Mouse (Mus musculus): ENCODE results near the gene Ptprr. TPM values are rescaled to one million over a fixed set of nuclear protein-coding genes. Genes with fewer than 3 reads are reported as not detected.

Ptprr gene
- polyA plus RNA-seq, 1 experiment from 2014 or later: 0.15 TPM

- DNase-seq (ENCODE audit: low spot score) (no peak), ATAC-seq (replicated peaks; ENCODE audit: low FRiP score) (no peak)
- no peak overlapping the region for H3K27ac ChIP-seq (ENCODE audit: low read depth, low read length)
- no peak overlapping the region for H3K4me2 ChIP-seq
- H3K9me3 ChIP-seq (ENCODE audit: control insufficient read depth, low read length): no peaks in the 10 kb centered on the region
- H3K9ac ChIP-seq (ENCODE audit: low read depth, low read length): no peak overlapping the region
- H3K27me3 ChIP-seq (replicated peaks; ENCODE audit: control insufficient read depth, insufficient read depth, low read length): no peaks in the 10 kb centered on the region
- H3K4me3 ChIP-seq (ENCODE audit: low read depth, low read length): no peak overlapping the region
- H3K36me3 ChIP-seq (ENCODE audit: control insufficient read depth, insufficient read depth, low read length): no peaks in the 10 kb centered on the region
- WGBS: 70% methylated on average over 8 of the region's 8 CpGs
- no peaks in the 10 kb centered on the region for H3K4me1 ChIP-seq (replicated peaks; ENCODE audit: control insufficient read depth, insufficient read depth, low read length)
These were observed 176.4 kb downstream of the Ptprr start for GRCm38 (mm10) chr10:116194409-116194808.

- no peaks in the 10 kb centered on the region for H3K9me3 ChIP-seq (ENCODE audit: control insufficient read depth, low read length)
- no peak overlapping the region for H3K27ac ChIP-seq (ENCODE audit: low read depth, low read length)
- H3K9ac ChIP-seq (ENCODE audit: low read depth, low read length): no peak overlapping the region
- H3K4me3 ChIP-seq (ENCODE audit: low read depth, low read length): no peak overlapping the region
- H3K4me2 ChIP-seq: no peak overlapping the region
- H3K4me1 ChIP-seq (replicated peaks; ENCODE audit: control insufficient read depth, insufficient read depth, low read length): no peaks in the 10 kb centered on the region
- H3K36me3 ChIP-seq (ENCODE audit: control insufficient read depth, insufficient read depth, low read length): no peaks in the 10 kb centered on the region
- H3K27me3 ChIP-seq (replicated peaks; ENCODE audit: control insufficient read depth, insufficient read depth, low read length): no peaks in the 10 kb centered on the region
- ATAC-seq (replicated peaks; ENCODE audit: low FRiP score) (no peak), DNase-seq (ENCODE audit: low spot score) (no peak)
- WGBS: 24% methylated on average over 14 of the region's 14 CpGs
These were observed 178.8 kb downstream of the Ptprr start for GRCm38 (mm10) chr10:116196596-116197415.

- Histone ChIP-seq H3K4me1 (replicated peaks; ENCODE audit: control insufficient read depth, insufficient read depth, low read length) (no peaks in the 10 kb centered on the region), H3K27ac (ENCODE audit: low read depth, low read length) (no peak overlapping the region), H3K4me2 (no peak overlapping the region), H3K36me3 (ENCODE audit: control insufficient read depth, insufficient read depth, low read length) (no peaks in the 10 kb centered on the region), H3K9ac (ENCODE audit: low read depth, low read length) (no peak overlapping the region), H3K27me3 (replicated peaks; ENCODE audit: control insufficient read depth, insufficient read depth, low read length) (no peaks in the 10 kb centered on the region), H3K4me3 (ENCODE audit: low read depth, low read length) (no peak overlapping the region), H3K9me3 (ENCODE audit: control insufficient read depth, low read length) (no peaks in the 10 kb centered on the region)
- 18% methylated on average over 4 of the region's 4 CpGs for WGBS
- ATAC-seq (replicated peaks; ENCODE audit: low FRiP score): no peak
- DNase-seq (ENCODE audit: low spot score): no peak
These were observed 179.5 kb downstream of the Ptprr start for GRCm38 (mm10) chr10:116197416-116197939.

GRCm38 (mm10) chr10:116199035-116199434 is 181.0 kb downstream of the Ptprr start:
- H3K36me3 ChIP-seq (ENCODE audit: control insufficient read depth, insufficient read depth, low read length): no peaks in the 10 kb centered on the region
- no peaks in the 10 kb centered on the region for H3K9me3 ChIP-seq (ENCODE audit: control insufficient read depth, low read length)
- no peaks in the 10 kb centered on the region for H3K27me3 ChIP-seq (replicated peaks; ENCODE audit: control insufficient read depth, insufficient read depth, low read length)
- H3K9ac ChIP-seq (ENCODE audit: low read depth, low read length): no peak overlapping the region
- H3K4me1 ChIP-seq (replicated peaks; ENCODE audit: control insufficient read depth, insufficient read depth, low read length): no peaks in the 10 kb centered on the region
- WGBS: 23% methylated on average over 5 of the region's 5 CpGs
- H3K4me2 ChIP-seq: no peak overlapping the region
- DNase-seq (ENCODE audit: low spot score): no peak
- ATAC-seq (replicated peaks; ENCODE audit: low FRiP score): 0 out of 2 replicates have a peak, but pooled peaks have one; percentile 3
- no peak overlapping the region for H3K27ac ChIP-seq (ENCODE audit: low read depth, low read length)
- H3K4me3 ChIP-seq (ENCODE audit: low read depth, low read length): no peak overlapping the region

- H3K4me2 ChIP-seq: no peak overlapping the region
- no peaks in the 10 kb centered on the region for H3K27me3 ChIP-seq (replicated peaks; ENCODE audit: control insufficient read depth, insufficient read depth, low read length)
- DNase-seq (ENCODE audit: low spot score): no peak
- H3K9ac ChIP-seq (ENCODE audit: low read depth, low read length): no peak overlapping the region
- 84% methylated on average over 8 of the region's 8 CpGs for WGBS
- no peak overlapping the region for H3K4me3 ChIP-seq (ENCODE audit: low read depth, low read length)
- H3K36me3 ChIP-seq (ENCODE audit: control insufficient read depth, insufficient read depth, low read length): no peaks in the 10 kb centered on the region
- no peak overlapping the region for H3K27ac ChIP-seq (ENCODE audit: low read depth, low read length)
- ATAC-seq (replicated peaks; ENCODE audit: low FRiP score): no peak
- peaks cover 4% of the 10 kb centered on the region; the same call in 1 of the 2 replicates for H3K4me1 ChIP-seq (replicated peaks; ENCODE audit: control insufficient read depth, insufficient read depth, low read length)
- no peaks in the 10 kb centered on the region for H3K9me3 ChIP-seq (ENCODE audit: control insufficient read depth, low read length)
These were observed 183.5 kb downstream of the Ptprr start for GRCm38 (mm10) chr10:116201542-116201941.

GRCm38 (mm10) chr10:116205580-116206358 is 187.8 kb downstream of the Ptprr start:
- DNase-seq (ENCODE audit: low spot score): no peak

GRCm38 (mm10) chr10:116206449-116206848 is 188.4 kb downstream of the Ptprr start:
- H3K27ac ChIP-seq (ENCODE audit: low read depth, low read length): no peak overlapping the region
- no peaks in the 10 kb centered on the region for H3K9me3 ChIP-seq (ENCODE audit: control insufficient read depth, low read length)
- no peak overlapping the region for H3K4me3 ChIP-seq (ENCODE audit: low read depth, low read length)
- no peaks in the 10 kb centered on the region for H3K27me3 ChIP-seq (replicated peaks; ENCODE audit: control insufficient read depth, insufficient read depth, low read length)
- no peak for ATAC-seq (replicated peaks; ENCODE audit: low FRiP score)
- no peak for DNase-seq (ENCODE audit: low spot score)
- no peaks in the 10 kb centered on the region for H3K36me3 ChIP-seq (ENCODE audit: control insufficient read depth, insufficient read depth, low read length)
- H3K4me1 ChIP-seq (replicated peaks; ENCODE audit: control insufficient read depth, insufficient read depth, low read length): peaks cover 4% of the 10 kb centered on the region; the same call in 1 of the 2 replicates
- WGBS: 65% methylated on average over 11 of the region's 11 CpGs
- no peak overlapping the region for H3K4me2 ChIP-seq
- H3K9ac ChIP-seq (ENCODE audit: low read depth, low read length): no peak overlapping the region

More at GRCm38 (mm10) chr10:116205580-116206358, 187.8 kb downstream of the Ptprr start:
- Histone ChIP-seq H3K9ac (ENCODE audit: low read depth, low read length) (no peak overlapping the region), H3K36me3 (ENCODE audit: control insufficient read depth, insufficient read depth, low read length) (no peaks in the 10 kb centered on the region), H3K4me2 (peak overlapping the region; percentile 42), H3K4me1 (replicated peaks; ENCODE audit: control insufficient read depth, insufficient read depth, low read length) (peaks cover 4% of the 10 kb centered on the region; the same call in 1 of the 2 replicates), H3K27me3 (replicated peaks; ENCODE audit: control insufficient read depth, insufficient read depth, low read length) (no peaks in the 10 kb centered on the region), H3K27ac (ENCODE audit: low read depth, low read length) (peak overlapping the region; percentile 48), H3K9me3 (ENCODE audit: control insufficient read depth, low read length) (no peaks in the 10 kb centered on the region), H3K4me3 (ENCODE audit: low read depth, low read length) (no peak overlapping the region)
- 26% methylated on average over 15 of the region's 15 CpGs for WGBS
- peak; percentile 86 for ATAC-seq (replicated peaks; ENCODE audit: low FRiP score)

GRCm38 (mm10) chr10:116207987-116208726 is 190.1 kb downstream of the Ptprr start:
- H3K4me3 ChIP-seq (ENCODE audit: low read depth, low read length): no peak overlapping the region

More at GRCm38 (mm10) chr10:116207987-116208726, 190.1 kb downstream of the Ptprr start:
- H3K27ac ChIP-seq (ENCODE audit: low read depth, low read length): no peak overlapping the region
- no peaks in the 10 kb centered on the region for H3K9me3 ChIP-seq (ENCODE audit: control insufficient read depth, low read length)
- peaks cover 4% of the 10 kb centered on the region; the same call in 1 of the 2 replicates for H3K4me1 ChIP-seq (replicated peaks; ENCODE audit: control insufficient read depth, insufficient read depth, low read length)
- ATAC-seq (replicated peaks; ENCODE audit: low FRiP score): 0 out of 2 replicates have a peak, but pooled peaks have one; percentile 3
- H3K4me2 ChIP-seq: peak overlapping the region; percentile 62
- H3K36me3 ChIP-seq (ENCODE audit: control insufficient read depth, insufficient read depth, low read length): no peaks in the 10 kb centered on the region
- H3K27me3 ChIP-seq (replicated peaks; ENCODE audit: control insufficient read depth, insufficient read depth, low read length): no peaks in the 10 kb centered on the region
- DNase-seq (ENCODE audit: low spot score): no peak
- 15% methylated on average over 9 of the region's 9 CpGs for WGBS
- H3K9ac ChIP-seq (ENCODE audit: low read depth, low read length): no peak overlapping the region
